Mouse (Mus musculus) liver, embryonic 15.5 days (tissue): Measurements from ENCODE around the gene Hmgb1. TPM values are rescaled to one million over a fixed set of nuclear protein-coding genes. Genes with fewer than 3 reads are reported as not detected.

Experiments used
- ATAC-seq: fragments of 200-750 bp; cut with Nextera tagmentation; 2 replicates; pipeline ENCODE4 v1.8.0; 2017; ENCODE audit warnings: moderate number of reproducible peaks, mild to moderate bottlenecking, moderate library complexity; ENCODE audit not compliant: insufficient read depth
- H3K27ac ChIP-seq: fragments of 300-500 bp; sonication (generic); replicated peaks from 2 replicates; pipeline ENCODE4 v1.5.1; 2015; ENCODE audit warnings: mild to moderate bottlenecking, inconsistent platforms
- H3K27me3 ChIP-seq: fragments of 300-500 bp; sonication (generic); 2 replicates; pipeline ENCODE4 v1.6.1; 2015; ENCODE audit warnings: mild to moderate bottlenecking, inconsistent platforms
- H3K36me3 ChIP-seq: fragments of 300-500 bp; sonication (generic); replicated peaks from 2 replicates; pipeline ENCODE4 v1.6.1; 2015; ENCODE audit warnings: moderate library complexity, mild to moderate bottlenecking, inconsistent platforms
- H3K4me1 ChIP-seq: fragments of 300-500 bp; sonication (generic); replicated peaks from 2 replicates; pipeline ENCODE4 v1.6.1; 2015; ENCODE audit warnings: inconsistent platforms
- H3K4me2 ChIP-seq: fragments of 300-500 bp; sonication (generic); 2 replicates; pipeline ENCODE4 v1.6.1; 2015; ENCODE audit warnings: moderate library complexity, mild to moderate bottlenecking, inconsistent platforms
- H3K4me3 ChIP-seq: fragments of 300-500 bp; sonication (generic); replicated peaks from 2 replicates; pipeline ENCODE4 v1.5.1; 2015; ENCODE audit warnings: mild to moderate bottlenecking, inconsistent platforms
- H3K9ac ChIP-seq: fragments of 300-500 bp; sonication (generic); 2 replicates; pipeline ENCODE4 v1.6.1; 2015; ENCODE audit warnings: moderate library complexity, mild to moderate bottlenecking, inconsistent platforms
- H3K9me3 ChIP-seq: fragments of 300-500 bp; sonication (generic); replicated peaks from 2 replicates; pipeline ENCODE4 v1.6.1; 2016; ENCODE audit warnings: inconsistent platforms
- WGBS: fragments of 180-500 bp; shearing (Covaris S2); methylation state at CpG from one replicate; pipeline ENCODE4 v1.1.7; 2015; ENCODE audit warnings: mixed read lengths; ENCODE audit not compliant: insufficient replicate concordance; 5-methylcytosine and 5-hydroxymethylcytosine counted together
- polyA plus RNA-seq: library from polyadenylated mRNA; unstranded; fragments of >200 nt; fragmentation: Nextera tagmentation; extraction: Ambion mirVana; gene quantifications from 2 replicates; pipeline ENCODE4 v1.2.1, GENCODE M21; 2015

Hmgb1 gene
- 381 and 440 TPM in 2 replicates for polyA plus RNA-seq

- peak; percentile 93 for ATAC-seq
- Histone ChIP-seq H3K9ac (peak within 1 kb of the TSS; percentile 85), H3K4me3 (peak within 1 kb of the TSS; percentile 83)
Measured at GRCm38 (mm10) chr5:149184104-149184843, at the start of gene Hmgb1, which contains the start of gene Uspl1. Gene Hmgb1 (minus strand): TSS chr5:149184489. Gene Uspl1 (plus strand): TSS chr5:149184350.

GRCm38 (mm10) chr5:149229619-149230339, 45.5 kb upstream of the Hmgb1 start:
- 74% methylated on average over 18 of the region's 18 CpGs for WGBS
- H3K9ac ChIP-seq: peak overlapping the region; percentile 42; the same call in 1 of the 2 replicates

More at GRCm38 (mm10) chr5:149184104-149184843, at the start of gene Hmgb1, which contains the start of gene Uspl1:
- peaks cover 16% of the 10 kb centered on the region for H3K36me3 ChIP-seq
- peak within 1 kb of the TSS; percentile 97 for H3K27ac ChIP-seq
- no peaks in the 10 kb centered on the region for H3K9me3 ChIP-seq
- H3K27me3 ChIP-seq: no peaks in the 10 kb centered on the region
- under 1% methylated on average over 59 of the region's 59 CpGs for WGBS
- peak within 1 kb of the TSS; percentile 82 for H3K4me2 ChIP-seq
- peaks cover 33% of the 10 kb centered on the region for H3K4me1 ChIP-seq

GRCm38 (mm10) chr5:149228700-149229618, 44.7 kb upstream of the Hmgb1 start:
- WGBS: 4% methylated on average over 55 of the region's 55 CpGs
- Histone ChIP-seq H3K27ac (peak overlapping the region; percentile 78), H3K27me3 (peaks cover 3% of the 10 kb centered on the region; the same call in 1 of the 2 replicates), H3K9me3 (no peaks in the 10 kb centered on the region), H3K4me2 (peak overlapping the region; percentile 76), H3K4me3 (peak overlapping the region; percentile 58), H3K36me3 (no peaks in the 10 kb centered on the region), H3K9ac (peak overlapping the region; percentile 42), H3K4me1 (peaks cover 22% of the 10 kb centered on the region)
- peak; percentile 100 for ATAC-seq

More at GRCm38 (mm10) chr5:149229619-149230339, 45.5 kb upstream of the Hmgb1 start:
- Histone ChIP-seq H3K36me3 (no peaks in the 10 kb centered on the region), H3K4me2 (peak overlapping the region; percentile 76), H3K4me1 (peaks cover 22% of the 10 kb centered on the region), H3K27ac (peak overlapping the region; percentile 78), H3K27me3 (peaks cover 3% of the 10 kb centered on the region; the same call in 1 of the 2 replicates), H3K9me3 (no peaks in the 10 kb centered on the region), H3K4me3 (peak overlapping the region; percentile 58)
- no peak for ATAC-seq

GRCm38 (mm10) chr5:149224666-149225065, 40.4 kb upstream of the Hmgb1 start:
- Histone ChIP-seq H3K36me3 (no peaks in the 10 kb centered on the region), H3K27me3 (no peaks in the 10 kb centered on the region), H3K4me3 (no peak overlapping the region), H3K27ac (no peak overlapping the region), H3K9ac (no peak overlapping the region), H3K4me2 (no peak overlapping the region), H3K4me1 (peaks cover 30% of the 10 kb centered on the region), H3K9me3 (no peaks in the 10 kb centered on the region)
- WGBS: 28% methylated on average over 7 of the region's 7 CpGs
- ATAC-seq: no peak

GRCm38 (mm10) chr5:149221355-149221754, 37.1 kb upstream of the Hmgb1 start:
- H3K27ac ChIP-seq: no peak overlapping the region
- WGBS: 53% methylated on average over 4 of the region's 4 CpGs
- no peak overlapping the region for H3K9ac ChIP-seq
- no peaks in the 10 kb centered on the region for H3K9me3 ChIP-seq
- peaks cover 36% of the 10 kb centered on the region for H3K4me1 ChIP-seq
- H3K4me3 ChIP-seq: no peak overlapping the region
- H3K4me2 ChIP-seq: no peak overlapping the region
- H3K27me3 ChIP-seq: no peaks in the 10 kb centered on the region
- no peak for ATAC-seq
- peaks cover 10% of the 10 kb centered on the region for H3K36me3 ChIP-seq

GRCm38 (mm10) chr5:149219493-149219892, 35.2 kb upstream of the Hmgb1 start:
- Histone ChIP-seq H3K9me3 (no peaks in the 10 kb centered on the region), H3K9ac (no peak overlapping the region), H3K27ac (no peak overlapping the region; the same call in 1 of the 2 replicates), H3K27me3 (no peaks in the 10 kb centered on the region), H3K4me2 (peak overlapping the region; percentile 25; the same call in 1 of the 2 replicates), H3K4me3 (no peak overlapping the region), H3K4me1 (peaks cover 39% of the 10 kb centered on the region), H3K36me3 (peaks cover 29% of the 10 kb centered on the region)
- ATAC-seq: peak; percentile 71
- WGBS: 9% methylated on average over 3 of the region's 3 CpGs

- H3K27me3 ChIP-seq: no peaks in the 10 kb centered on the region
- peak overlapping the region; percentile 3; the same call in 1 of the 2 replicates for H3K4me2 ChIP-seq
- peak; percentile 43 for ATAC-seq
- 49% methylated on average over 6 of the region's 6 CpGs for WGBS
- H3K4me3 ChIP-seq: no peak overlapping the region
- H3K36me3 ChIP-seq: peaks cover 47% of the 10 kb centered on the region
- peaks cover 39% of the 10 kb centered on the region for H3K4me1 ChIP-seq
- no peak overlapping the region for H3K9ac ChIP-seq
- no peaks in the 10 kb centered on the region for H3K9me3 ChIP-seq
- no peak overlapping the region; the same call in 1 of the 2 replicates for H3K27ac ChIP-seq
Measured at GRCm38 (mm10) chr5:149217524-149218357, 33.5 kb upstream of the Hmgb1 start.

GRCm38 (mm10) chr5:149215540-149215939, 31.3 kb upstream of the Hmgb1 start:
- Histone ChIP-seq H3K9ac (no peak overlapping the region), H3K4me2 (no peak overlapping the region), H3K4me1 (peaks cover 38% of the 10 kb centered on the region), H3K36me3 (peaks cover 67% of the 10 kb centered on the region), H3K27me3 (no peaks in the 10 kb centered on the region), H3K4me3 (no peak overlapping the region), H3K9me3 (no peaks in the 10 kb centered on the region), H3K27ac (no peak overlapping the region)
- 98% methylated on average over 7 of the region's 7 CpGs for WGBS
- no peak for ATAC-seq

GRCm38 (mm10) chr5:149212806-149213205, 28.5 kb upstream of the Hmgb1 start:
- no peaks in the 10 kb centered on the region for H3K27me3 ChIP-seq
- H3K9me3 ChIP-seq: no peaks in the 10 kb centered on the region
- no peak overlapping the region for H3K4me2 ChIP-seq
- H3K36me3 ChIP-seq: peaks cover 90% of the 10 kb centered on the region
- no peak overlapping the region for H3K4me3 ChIP-seq
- ATAC-seq: no peak
- 78% methylated on average over 4 of the region's 4 CpGs for WGBS
- H3K4me1 ChIP-seq: peaks cover 13% of the 10 kb centered on the region
- H3K9ac ChIP-seq: no peak overlapping the region
- H3K27ac ChIP-seq: no peak overlapping the region

GRCm38 (mm10) chr5:149211041-149211440, 26.8 kb upstream of the Hmgb1 start:
- no peak overlapping the region for H3K4me2 ChIP-seq
- H3K4me3 ChIP-seq: no peak overlapping the region
- no peak overlapping the region for H3K27ac ChIP-seq
- H3K27me3 ChIP-seq: no peaks in the 10 kb centered on the region
- peaks cover 93% of the 10 kb centered on the region for H3K36me3 ChIP-seq
- no peaks in the 10 kb centered on the region for H3K4me1 ChIP-seq
- 82% methylated on average over 4 of the region's 4 CpGs for WGBS
- ATAC-seq: no peak
- no peaks in the 10 kb centered on the region for H3K9me3 ChIP-seq
- no peak overlapping the region for H3K9ac ChIP-seq
